Mouse (Mus musculus) neural tube, embryonic 14.5 days (tissue): Measurements from ENCODE around the gene Pygm. TPM values are rescaled to one million over a fixed set of nuclear protein-coding genes. Genes with fewer than 3 reads are reported as not detected.

Experiments
- ATAC-seq: fragments of 200-750 bp; cut with Nextera tagmentation; 2 replicates; pipeline ENCODE4 v1.8.0; 2017; ENCODE audit warnings: low read depth, mild to moderate bottlenecking, moderate TSS enrichment, moderate library complexity
- H3K27ac ChIP-seq: fragments of 300-500 bp; sonication (generic); 2 replicates; pipeline ENCODE4 v1.5.1; 2014; ENCODE audit warnings: low read depth, mild to moderate bottlenecking, control low read depth, low read length, moderate library complexity, mixed read lengths
- H3K27me3 ChIP-seq: fragments of 300-500 bp; sonication (generic); 2 replicates; pipeline ENCODE4 v1.6.1; 2014; ENCODE audit warnings: low read length; ENCODE audit not compliant: control insufficient read depth, insufficient read depth
- H3K36me3 ChIP-seq: fragments of 300-500 bp; sonication (generic); 2 replicates; pipeline ENCODE4 v1.6.1; 2014; ENCODE audit warnings: low read length, mixed read lengths; ENCODE audit not compliant: control insufficient read depth, insufficient read depth
- H3K4me1 ChIP-seq: fragments of 300-500 bp; sonication (generic); 2 replicates; pipeline ENCODE4 v1.6.1; 2014; ENCODE audit warnings: low read length; ENCODE audit not compliant: control insufficient read depth, insufficient read depth
- H3K4me2 ChIP-seq: fragments of 300-500 bp; sonication (generic); 2 replicates; pipeline ENCODE4 v1.6.1; 2014; ENCODE audit warnings: mild to moderate bottlenecking, low read depth, low read length, control low read depth
- H3K4me3 ChIP-seq: fragments of 300-500 bp; sonication (generic); 2 replicates; pipeline ENCODE4 v1.5.1; 2014; ENCODE audit warnings: low read depth, low read length, control low read depth, mixed read lengths
- H3K9ac ChIP-seq: fragments of 300-500 bp; sonication (generic); replicated peaks from 2 replicates; pipeline ENCODE4 v1.6.1; 2014; ENCODE audit warnings: low read depth, mild to moderate bottlenecking, control low read depth, low read length, mixed read lengths
- H3K9me3 ChIP-seq: fragments of 300-500 bp; sonication (generic); 2 replicates; pipeline ENCODE4 v1.6.1; 2016; ENCODE audit warnings: low read length; ENCODE audit not compliant: control insufficient read depth
- WGBS: fragments of 180-500 bp; shearing (Covaris S2); extraction: QIAGEN DNeasy Blood & Tissue Kit; methylation state at CpG from one replicate; pipeline ENCODE4 v1.1.7; 2014; 5-methylcytosine and 5-hydroxymethylcytosine counted together
- polyA plus RNA-seq: library from polyadenylated mRNA; unstranded; fragments of >200 nt; fragmentation: Nextera tagmentation; extraction: Ambion mirVana; gene quantifications from 2 replicates; pipeline ENCODE4 v1.2.1, GENCODE M21; 2014

Gene Pygm
- polyA plus RNA-seq, 1 experiment from 2014 or later, result 4.3 TPM

- peak overlapping the region; percentile 99 for H3K9ac ChIP-seq
- peaks cover 17% of the 10 kb centered on the region for H3K4me1 ChIP-seq
- H3K27me3 ChIP-seq, result peaks cover 3% of the 10 kb centered on the region; the same call in 1 of the 2 replicates
- WGBS, result under 1% methylated on average over 55 of the region's 55 CpGs
- ATAC-seq, result no peak; the same call in 1 of the 2 replicates
- H3K36me3 ChIP-seq, result peaks cover 42% of the 10 kb centered on the region
- H3K4me2 ChIP-seq, result peak overlapping the region; percentile 97
- no peaks in the 10 kb centered on the region for H3K9me3 ChIP-seq
- H3K27ac ChIP-seq, result peak overlapping the region; percentile 99
- H3K4me3 ChIP-seq, result peak overlapping the region; percentile 100
Observed at GRCm38 (mm10) chr19:6364317-6364725, 19.9 kb upstream of the Pygm start.

GRCm38 (mm10) chr19:6364842-6365241 is 19.4 kb upstream of the Pygm start:
- no peak overlapping the region for H3K27ac ChIP-seq
- peaks cover 46% of the 10 kb centered on the region for H3K36me3 ChIP-seq
- peak overlapping the region; percentile 99 for H3K9ac ChIP-seq
- peaks cover 3% of the 10 kb centered on the region; the same call in 1 of the 2 replicates for H3K27me3 ChIP-seq
- no peak for ATAC-seq
- peaks cover 17% of the 10 kb centered on the region for H3K4me1 ChIP-seq
- no peaks in the 10 kb centered on the region for H3K9me3 ChIP-seq
- H3K4me2 ChIP-seq, result peak overlapping the region; percentile 97
- 2% methylated on average over 2 of the region's 2 CpGs for WGBS
- peak overlapping the region; percentile 100 for H3K4me3 ChIP-seq

- Histone ChIP-seq H3K4me1 (peaks cover 6% of the 10 kb centered on the region), H3K4me3 (no peak overlapping the region), H3K4me2 (no peak overlapping the region), H3K36me3 (peaks cover 94% of the 10 kb centered on the region), H3K27ac (no peak overlapping the region), H3K9me3 (no peaks in the 10 kb centered on the region), H3K27me3 (no peaks in the 10 kb centered on the region), H3K9ac (no peak overlapping the region)
- 91% methylated on average over 2 of the region's 2 CpGs for WGBS
- ATAC-seq, result no peak
Observed at GRCm38 (mm10) chr19:6370175-6370574, 14.0 kb upstream of the Pygm start.

GRCm38 (mm10) chr19:6372433-6372832 is 11.8 kb upstream of the Pygm start:
- H3K4me3 ChIP-seq, result no peak overlapping the region
- H3K36me3 ChIP-seq, result peaks cover 96% of the 10 kb centered on the region
- H3K4me2 ChIP-seq, result no peak overlapping the region
- no peaks in the 10 kb centered on the region for H3K27me3 ChIP-seq
- no peaks in the 10 kb centered on the region for H3K4me1 ChIP-seq
- no peak for ATAC-seq
- H3K27ac ChIP-seq, result no peak overlapping the region
- H3K9ac ChIP-seq, result no peak overlapping the region
- H3K9me3 ChIP-seq, result no peaks in the 10 kb centered on the region
- WGBS, result 100% methylated on average over 3 of the region's 3 CpGs

- ATAC-seq, result peak; percentile 45; the same call in 1 of the 2 replicates
- no peak overlapping the region for H3K4me3 ChIP-seq
Observed at GRCm38 (mm10) chr19:6373539-6374400, 10.4 kb upstream of the Pygm start.

GRCm38 (mm10) chr19:6374571-6374970 is 9.6 kb upstream of the Pygm start:
- H3K27ac ChIP-seq, result no peak overlapping the region
- H3K9me3 ChIP-seq, result no peaks in the 10 kb centered on the region
- H3K4me3 ChIP-seq, result no peak overlapping the region
- no peak for ATAC-seq
- H3K4me1 ChIP-seq, result no peaks in the 10 kb centered on the region
- peaks cover 78% of the 10 kb centered on the region for H3K36me3 ChIP-seq
- H3K9ac ChIP-seq, result no peak overlapping the region
- WGBS, result 96% methylated on average over 10 of the region's 10 CpGs
- H3K27me3 ChIP-seq, result no peaks in the 10 kb centered on the region
- no peak overlapping the region for H3K4me2 ChIP-seq

More at GRCm38 (mm10) chr19:6373539-6374400, 10.4 kb upstream of the Pygm start:
- Histone ChIP-seq H3K9ac (no peak overlapping the region), H3K9me3 (no peaks in the 10 kb centered on the region), H3K27ac (no peak overlapping the region), H3K36me3 (peaks cover 86% of the 10 kb centered on the region), H3K4me1 (no peaks in the 10 kb centered on the region), H3K4me2 (no peak overlapping the region), H3K27me3 (no peaks in the 10 kb centered on the region)
- 73% methylated on average over 12 of the region's 12 CpGs for WGBS

- Histone ChIP-seq H3K9me3 (no peaks in the 10 kb centered on the region), H3K27ac (no peak overlapping the region), H3K9ac (no peak overlapping the region), H3K27me3 (no peaks in the 10 kb centered on the region), H3K4me1 (no peaks in the 10 kb centered on the region), H3K4me2 (no peak overlapping the region), H3K36me3 (peaks cover 70% of the 10 kb centered on the region), H3K4me3 (no peak overlapping the region)
- WGBS, result 80% methylated on average over 38 of the region's 42 CpGs
- 0 out of 2 replicates have a peak, but pooled peaks have one; percentile 29 for ATAC-seq
Observed at GRCm38 (mm10) chr19:6375423-6376254, 8.6 kb upstream of the Pygm start.

- no peaks in the 10 kb centered on the region for H3K27me3 ChIP-seq
- H3K4me1 ChIP-seq, result no peaks in the 10 kb centered on the region
- H3K27ac ChIP-seq, result no peak overlapping the region
- 76% methylated on average over 14 of the region's 14 CpGs for WGBS
- ATAC-seq, result no peak
- H3K9ac ChIP-seq, result no peak overlapping the region
- H3K4me2 ChIP-seq, result no peak overlapping the region
- H3K4me3 ChIP-seq, result no peak overlapping the region
- H3K9me3 ChIP-seq, result no peaks in the 10 kb centered on the region
- H3K36me3 ChIP-seq, result peaks cover 65% of the 10 kb centered on the region
Observed at GRCm38 (mm10) chr19:6376255-6376564, 8.0 kb upstream of the Pygm start.

- H3K27me3 ChIP-seq, result no peaks in the 10 kb centered on the region
- H3K9ac ChIP-seq, result no peak overlapping the region
- ATAC-seq, result no peak
- peaks cover 60% of the 10 kb centered on the region for H3K36me3 ChIP-seq
- H3K4me2 ChIP-seq, result no peak overlapping the region
- no peak overlapping the region for H3K4me3 ChIP-seq
- H3K4me1 ChIP-seq, result no peaks in the 10 kb centered on the region
- WGBS, result 79% methylated on average over 2 of the region's 2 CpGs
- no peak overlapping the region for H3K27ac ChIP-seq
- no peaks in the 10 kb centered on the region for H3K9me3 ChIP-seq
Observed at GRCm38 (mm10) chr19:6376643-6377042, 7.6 kb upstream of the Pygm start.
